ENCODE assay signal across 10 mouse cellular contexts in genomic region chr11:61949315-61949714, GRCm38 (mm10). TPM values are rescaled to one million over a fixed set of nuclear protein-coding genes. Genes with fewer than 3 reads are reported as not detected.
DNase-seq lines count a peak whose midpoint lies in the region; ATAC-seq and TF ChIP-seq lines count a peak whose summit lies in the region.
"Had no signal": no experiment of that assay in that cellular context is flagged by ENCODE, and none has a peak within 500 bp of the region (broad histone marks: within the 10 kb centered on the region; RNA-seq: fewer than 3 reads in every experiment).

No protein-coding gene starts in this region.

- H3K27ac ChIP-seq in left cerebral cortex, adult 2 months = peak overlapping the region; percentile 71
- no peak overlapping the region for H3K27ac ChIP-seq in bone marrow, adult 2 months (ENCODE audit: control insufficient read depth, insufficient read depth, low read depth, low read length, poor library complexity)
- H3K27ac ChIP-seq in liver, embryonic 13.5 days = no peak overlapping the region
- H3K27ac ChIP-seq: heart, embryonic 13.5 days; neural tube, embryonic 12.5 days had no signal

- no peak overlapping the region for H3K4me3 ChIP-seq in left cerebral cortex, adult 2 months
- no peak overlapping the region for H3K4me3 ChIP-seq in bone marrow, adult 2 months (replicated peaks; ENCODE audit: control insufficient read depth, low read depth, low read length)
- H3K4me3 ChIP-seq in liver, embryonic 13.5 days (replicated peaks) = no peak overlapping the region
- H3K4me3 ChIP-seq: heart, embryonic 13.5 days; neural tube, embryonic 12.5 days had no signal

- no peak for TF ChIP-seq POLR2A in bone marrow, adult 2 months (IDR thresholded peaks at IDR 0.05; ENCODE audit: borderline replicate concordance, control insufficient read depth, low read depth, low read length)

- H3K36me3 ChIP-seq in liver, embryonic 13.5 days = no peaks in the 10 kb centered on the region
- H3K36me3 ChIP-seq: heart, embryonic 13.5 days; neural tube, embryonic 12.5 days had no signal

- no peaks in the 10 kb centered on the region for H3K9me3 ChIP-seq in liver, embryonic 13.5 days (replicated peaks)
- H3K9me3 ChIP-seq: heart, embryonic 13.5 days; neural tube, embryonic 12.5 days had no signal

- no peaks in the 10 kb centered on the region for H3K27me3 ChIP-seq in liver, embryonic 13.5 days
- H3K27me3 ChIP-seq: heart, embryonic 13.5 days; neural tube, embryonic 12.5 days had no signal

- WGBS in bone marrow, adult 2 months = 1% methylated on average over 3 of the region's 3 CpGs
- WGBS in liver, embryonic 13.5 days (ENCODE audit: insufficient replicate concordance) = 3% methylated on average over 3 of the region's 3 CpGs

- peak; percentile 24 to 78 for DNase-seq in adrenal gland, adult (ENCODE audit: inconsistent age in 2 of 2, low spot score in 1 of 2)
- no peak for DNase-seq in adrenal gland, adult 8-10 months
- DNase-seq in left cerebral cortex, adult 2 months (ENCODE audit: extremely low spot score in 1 of 2, low spot score in 2 of 2) = peak; percentile 44 to 56
- no peak for DNase-seq in left cerebral cortex, adult 11 months (ENCODE audit: low spot score)
- DNase-seq in heart, postnatal 36 days = peak; percentile 53 to 54
- peak; percentile 36 for DNase-seq in liver, embryonic 13.5 days
- peak; percentile 46 for DNase-seq in right cerebral cortex, postnatal 14 days

- peak; percentile 59 for TF ChIP-seq CTCF in left cerebral cortex, adult 2 months (IDR thresholded peaks at IDR 0.05)
- peak; percentile 23; the same call in 1 of the 2 replicates for TF ChIP-seq CTCF in bone marrow, adult 2 months (IDR thresholded peaks at IDR 0.05; ENCODE audit: control insufficient read depth, insufficient read depth, low read length)

- ATAC-seq in liver, embryonic 13.5 days (ENCODE audit: low read depth) = no peak

- intact Hi-C loops in left cerebral cortex, adult 2 months (cut with DNase I) = no loop called here
- intact Hi-C loops in heart, postnatal 36 days (cut with DNase I) = loop anchor here (1.0 kb wide), 1 partner anchor 95 kb away; no protein-coding TSS in a partner anchor

- peaks cover 3% of the 10 kb centered on the region for H3K4me1 ChIP-seq in bone marrow, adult 2 months (ENCODE audit: control insufficient read depth, insufficient read depth, low read length)
- peaks cover 16% of the 10 kb centered on the region for H3K4me1 ChIP-seq in liver, embryonic 13.5 days (replicated peaks)
- H3K4me1 ChIP-seq: heart, embryonic 13.5 days; neural tube, embryonic 12.5 days had no signal

- no peak overlapping the region for H3K4me2 ChIP-seq in liver, embryonic 13.5 days
- H3K4me2 ChIP-seq: heart, embryonic 13.5 days; neural tube, embryonic 12.5 days had no signal

- no peak overlapping the region for H3K9ac ChIP-seq in liver, embryonic 13.5 days
- H3K9ac ChIP-seq: heart, embryonic 13.5 days; neural tube, embryonic 12.5 days had no signal

RNA-seq across cellular contexts. Expression of gene Specc1, which starts 7.2 kb away (rescaled TPM):
- 1 to 10 TPM; 5.7 to 8.3 (median 7.3) TPM for total RNA-seq in adrenal gland, adult 8-10 months (2022)
- 10 to 100 TPM; 69.6 to 74.4 TPM for total RNA-seq in left cerebral cortex, adult 2 months (2021)
- 69.9 and 73.8 TPM in 2 replicates for polyA plus RNA-seq in bone marrow, adult 2 months (2011; ENCODE audit: insufficient read depth, insufficient read length, low replicate concordance, missing spikeins)
- total RNA-seq in heart, postnatal 36 days (2021) = 1 to 10 TPM; 5.5 to 9.5 TPM
- 41.3 and 45.5 TPM in 2 replicates for polyA plus RNA-seq in liver, embryonic 13.5 days (2015; fragmentation: Nextera tagmentation; extraction: Ambion mirVana)

RNA-seq across cellular contexts. Expression of gene Akap10, which starts 19.3 kb away (rescaled TPM):
- 10 to 100 TPM; 28.9 to 36.8 (median 33.7) TPM for total RNA-seq in adrenal gland, adult 8-10 months (2022)
- total RNA-seq in left cerebral cortex, adult 2 months (2021) = 10 to 100 TPM; 36.8 to 37.0 TPM
- 7.2 and 25.6 TPM in 2 replicates for polyA plus RNA-seq in bone marrow, adult 2 months (2011; ENCODE audit: insufficient read depth, insufficient read length, low replicate concordance, missing spikeins)
- 10 to 100 TPM; 14.6 to 15.0 TPM for total RNA-seq in heart, postnatal 36 days (2021)
- polyA plus RNA-seq in liver, embryonic 13.5 days (2015; fragmentation: Nextera tagmentation; extraction: Ambion mirVana) = 8.1 and 9.4 TPM in 2 replicates

Comparison
In these comparisons a context has a peak if more than half of its experiments do, and no peak if none do; other contexts are left out.
1. DNase-seq: peak in adrenal gland, adult (2 of 2), left cerebral cortex, adult 2 months (2 of 2), heart, postnatal 36 days (2 of 2), liver, embryonic 13.5 days (single experiment) and right cerebral cortex, postnatal 14 days (single experiment); none in adrenal gland, adult 8-10 months (single experiment) and left cerebral cortex, adult 11 months (single experiment).
2. RNA of gene Specc1, which starts 7.2 kb away (total RNA-seq): 69.6 to 74.4 TPM in left cerebral cortex, adult 2 months; 5.5 to 9.5 TPM in heart, postnatal 36 days and 5.7 to 8.3 TPM in adrenal gland, adult 8-10 months; every median in the first group is over 4 times any median in the second.